Mouse (Mus musculus) gastrocnemius, adult 18-20 months (tissue): Measurements from ENCODE around the gene Tbc1d10b. TPM values are rescaled to one million over a fixed set of nuclear protein-coding genes. Genes with fewer than 3 reads are reported as not detected.
"Not testable (repeated sequence)": the region's sequence is repeated elsewhere in the genome, so short reads cannot be mapped to it uniquely, and the experiment has no call there.

Experiments used
- DNase-seq: peaks from one replicate; pipeline ENCODE4 v3.0.0; 2021; ENCODE audit warnings: low spot score
- long read RNA-seq, 2 experiments: library from polyadenylated mRNA; stranded (forward); transcript quantifications; one replicate each; pipeline ENCODE4 v2.0.0; 2021
- total RNA-seq, 2 experiments: library from RNA; stranded (reverse); gene quantifications; 2 replicates each; pipeline ENCODE4 v1.2.3; 2021

Gene Tbc1d10b
- 10 to 100 TPM; 26.4 to 29.5 TPM for total RNA-seq
- long read RNA-seq, experiment 1, transcript Tbc1d10b-201 (9 exons, 3,614 nt) = major isoform, 54 of 68 reads
- long read RNA-seq, experiment 1, partial matches to known transcripts = 0 of 68 reads
- long read RNA-seq, experiment 1, other reads (novel, unspliced or antisense) = 13 of 68 reads
- long read RNA-seq, experiment 2, transcript Tbc1d10b-201 (9 exons, 3,614 nt) = major isoform, 48 of 60 reads
- long read RNA-seq, experiment 2, partial matches to known transcripts = 2 of 60 reads
- long read RNA-seq, experiment 2, other reads (novel, unspliced or antisense) = 10 of 60 reads

- DNase-seq = no peak
Measured at GRCm38 (mm10) chr7:127208295-127208552, at the start of gene Tbc1d10b. Gene Tbc1d10b, minus strand, starts transcription at chr7:127208468.

DNA sequence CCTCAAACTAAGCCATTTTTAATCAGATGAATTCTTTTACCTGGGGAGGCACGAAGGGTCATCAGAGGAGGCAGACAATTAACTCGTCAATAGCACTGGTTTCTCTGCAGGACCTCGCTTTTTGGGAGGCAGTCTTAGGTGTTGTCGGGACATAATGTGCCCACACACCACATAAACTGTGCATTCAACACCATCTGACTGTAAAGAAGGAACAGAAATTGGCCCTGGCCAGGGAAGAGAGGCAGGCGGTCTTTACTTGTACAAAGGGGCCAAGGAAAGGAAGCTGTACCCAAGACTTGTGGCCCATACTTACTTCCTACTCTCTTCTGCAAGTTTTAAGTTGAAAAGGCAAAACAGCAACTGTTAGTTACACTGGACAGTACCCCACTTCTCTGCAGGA lies 48.2 kb upstream of the Tbc1d10b start:
- DNase-seq = no peak

DNA sequence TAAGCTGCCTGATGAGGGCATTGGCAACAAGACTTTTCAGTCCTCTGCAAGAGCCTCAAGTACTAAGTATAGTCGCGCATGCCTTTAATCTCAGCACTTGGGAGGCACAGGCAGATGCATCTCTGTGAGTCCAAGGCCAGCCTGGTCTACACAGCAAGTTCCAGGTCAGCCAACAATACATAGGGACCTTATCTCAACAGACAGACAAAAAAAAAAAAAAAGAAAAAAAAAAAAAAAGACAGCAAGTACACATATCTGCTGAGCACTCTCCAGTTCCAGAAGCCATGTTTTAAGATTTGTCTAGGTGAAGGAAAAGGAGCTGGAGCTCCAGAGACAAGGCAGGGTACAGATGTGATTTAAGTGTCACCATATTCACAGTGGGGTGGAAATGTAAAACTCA lies 47.7 kb upstream of the Tbc1d10b start:
- DNase-seq = no peak

DNA sequence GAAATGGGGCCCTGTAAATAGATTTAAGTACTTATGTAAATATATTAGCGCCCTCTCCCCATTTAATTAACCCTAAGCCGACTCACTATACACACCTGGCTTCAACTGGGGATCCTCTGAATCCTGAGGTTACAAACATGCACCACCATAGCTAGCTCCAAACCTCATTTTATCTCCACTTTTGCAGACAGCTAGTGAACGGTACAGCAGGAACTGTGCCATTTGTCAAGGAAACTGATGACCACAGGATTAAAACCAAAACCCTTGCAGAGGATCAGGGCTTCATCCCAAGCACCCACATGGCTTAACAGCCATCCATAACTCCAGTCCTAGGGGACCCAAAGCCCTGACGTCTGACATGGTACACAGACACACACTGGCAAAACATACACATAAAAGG lies 46.7 kb upstream of the Tbc1d10b start:
- DNase-seq = no peak

DNA sequence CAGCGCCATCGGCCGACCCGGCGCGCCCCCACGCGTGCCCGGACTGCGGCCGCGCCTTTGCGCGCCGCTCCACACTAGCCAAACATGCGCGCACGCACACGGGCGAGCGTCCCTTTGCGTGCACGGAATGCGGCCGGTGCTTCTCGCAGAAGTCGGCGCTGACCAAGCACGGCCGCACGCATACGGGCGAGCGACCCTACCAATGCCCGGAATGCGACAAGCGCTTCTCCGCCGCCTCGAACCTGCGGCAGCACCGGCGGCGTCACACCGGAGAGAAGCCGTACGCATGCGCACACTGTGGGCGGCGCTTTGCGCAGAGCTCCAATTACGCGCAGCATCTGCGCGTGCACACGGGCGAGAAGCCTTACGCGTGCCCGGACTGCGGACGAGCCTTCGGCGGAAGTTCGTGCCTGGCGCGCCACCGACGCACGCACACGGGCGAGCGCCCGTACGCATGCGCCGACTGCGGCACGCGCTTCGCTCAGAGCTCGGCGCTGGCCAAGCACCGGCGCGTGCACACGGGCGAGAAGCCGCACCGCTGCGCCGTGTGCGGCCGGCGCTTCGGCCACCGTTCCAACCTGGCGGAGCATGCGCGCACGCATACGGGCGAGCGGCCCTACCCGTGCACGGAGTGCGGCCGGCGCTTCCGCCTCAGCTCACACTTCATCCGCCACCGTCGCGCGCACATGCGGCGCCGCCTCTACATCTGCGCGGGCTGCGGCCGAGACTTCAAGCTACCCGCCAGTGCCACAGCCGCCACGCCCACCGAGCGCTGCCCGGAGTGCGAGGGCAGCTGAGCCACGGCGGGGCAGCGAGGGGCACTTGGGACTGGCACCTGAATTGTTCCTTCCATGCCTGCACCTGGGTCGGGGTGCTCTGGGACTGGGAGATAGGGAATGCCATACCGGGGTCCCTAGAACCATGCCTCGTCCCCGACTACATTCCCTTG lies 45.8 kb upstream of the Tbc1d10b start:
- peak; percentile 95 for DNase-seq

DNA sequence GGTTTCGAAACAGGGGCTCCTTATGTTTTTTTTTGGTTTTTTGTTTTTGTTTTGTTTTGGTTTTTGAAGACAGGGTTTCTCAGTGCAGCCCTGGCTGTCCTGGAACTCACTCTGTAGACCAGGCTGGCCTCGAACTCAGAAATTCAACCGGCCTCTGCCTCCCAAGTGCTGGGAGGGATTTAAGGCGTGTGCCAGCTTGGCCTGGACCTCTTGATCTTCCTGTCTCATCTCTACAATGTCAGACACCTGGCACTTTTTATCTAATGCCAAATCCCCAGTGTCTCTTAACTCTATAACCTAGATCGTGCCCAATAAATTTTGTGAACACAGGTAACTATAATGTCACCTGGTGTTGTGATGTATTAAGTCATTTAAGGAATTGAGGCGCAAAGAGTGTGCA lies 45.1 kb upstream of the Tbc1d10b start:
- DNase-seq = no peak

DNA sequence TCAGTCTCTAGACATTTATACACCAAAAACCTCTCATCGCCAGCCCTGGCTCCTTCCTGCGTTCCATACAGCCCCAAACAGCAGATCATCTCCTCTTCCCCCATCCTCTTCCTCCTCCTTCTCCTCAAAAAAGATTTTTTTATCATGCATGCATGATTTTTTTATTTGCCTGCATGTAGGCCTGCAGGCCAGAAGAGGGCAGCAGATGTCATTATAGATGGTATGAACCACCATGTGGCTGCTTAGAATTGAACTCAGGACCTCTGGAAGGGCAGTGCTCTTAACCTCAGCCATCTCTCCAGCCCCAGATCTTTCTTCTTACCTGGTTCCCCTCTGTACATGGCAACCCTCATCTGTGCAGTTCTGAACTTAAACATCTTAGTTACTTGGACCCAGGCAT lies 44.1 kb upstream of the Tbc1d10b start:
- no peak for DNase-seq

DNA sequence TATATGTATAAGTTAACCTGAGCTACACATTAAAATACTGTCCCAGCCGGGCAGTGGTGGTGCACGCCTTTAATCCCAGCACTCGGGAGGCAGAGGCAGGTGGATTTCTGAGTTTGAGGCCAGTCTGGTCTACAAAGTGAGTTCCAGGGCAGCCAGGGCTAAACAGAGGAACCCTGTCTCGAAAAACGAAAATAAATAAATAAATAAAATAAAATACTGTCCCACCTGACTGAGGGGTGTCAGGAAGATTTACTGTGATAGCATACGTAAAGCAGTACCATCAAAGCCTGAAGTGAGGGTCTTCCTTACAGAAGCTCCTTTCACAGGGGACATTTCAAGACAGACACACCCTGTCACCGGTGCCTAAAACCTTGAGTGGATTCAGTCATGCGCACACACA lies 42.2 kb upstream of the Tbc1d10b start:
- not testable (repeated sequence) for DNase-seq

GRCm38 (mm10) chr7:127244658-127245510 lies 36.6 kb upstream of the Tbc1d10b start:
- DNase-seq = no peak

GRCm38 (mm10) chr7:127243870-127244657 lies 35.8 kb upstream of the Tbc1d10b start, which contains the start of gene Zfp771:
Gene Zfp771, plus strand, starts transcription at chr7:127244274.
- DNase-seq = peak; percentile 94

- DNase-seq = no peak
Measured at GRCm38 (mm10) chr7:127243361-127243867, 35.1 kb upstream of the Tbc1d10b start.

DNA sequence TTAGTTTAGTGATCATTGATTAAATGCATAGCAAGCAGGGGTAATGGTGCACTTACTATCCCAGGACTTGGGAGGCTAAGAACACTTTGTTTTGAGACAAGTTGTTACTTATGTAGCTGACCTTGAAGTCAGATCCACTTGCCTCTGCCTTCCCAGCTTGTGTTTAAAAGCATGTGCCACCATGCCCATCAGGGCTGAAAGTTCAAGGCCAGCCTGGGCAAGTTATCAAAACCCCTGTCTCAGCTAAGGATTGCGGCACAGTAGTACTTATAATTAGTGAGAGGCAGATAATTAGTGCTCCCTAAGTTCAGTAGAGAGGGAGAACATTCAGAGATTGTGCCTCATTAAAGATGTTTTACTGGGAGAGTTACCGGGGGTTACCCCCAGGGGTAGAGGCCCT lies 26.5 kb upstream of the Tbc1d10b start:
- no peak for DNase-seq

GRCm38 (mm10) chr7:127233765-127234164 lies 25.5 kb upstream of the Tbc1d10b start:
- DNase-seq = no peak

GRCm38 (mm10) chr7:127233368-127233749 lies 25.1 kb upstream of the Tbc1d10b start:
- no peak for DNase-seq

DNA sequence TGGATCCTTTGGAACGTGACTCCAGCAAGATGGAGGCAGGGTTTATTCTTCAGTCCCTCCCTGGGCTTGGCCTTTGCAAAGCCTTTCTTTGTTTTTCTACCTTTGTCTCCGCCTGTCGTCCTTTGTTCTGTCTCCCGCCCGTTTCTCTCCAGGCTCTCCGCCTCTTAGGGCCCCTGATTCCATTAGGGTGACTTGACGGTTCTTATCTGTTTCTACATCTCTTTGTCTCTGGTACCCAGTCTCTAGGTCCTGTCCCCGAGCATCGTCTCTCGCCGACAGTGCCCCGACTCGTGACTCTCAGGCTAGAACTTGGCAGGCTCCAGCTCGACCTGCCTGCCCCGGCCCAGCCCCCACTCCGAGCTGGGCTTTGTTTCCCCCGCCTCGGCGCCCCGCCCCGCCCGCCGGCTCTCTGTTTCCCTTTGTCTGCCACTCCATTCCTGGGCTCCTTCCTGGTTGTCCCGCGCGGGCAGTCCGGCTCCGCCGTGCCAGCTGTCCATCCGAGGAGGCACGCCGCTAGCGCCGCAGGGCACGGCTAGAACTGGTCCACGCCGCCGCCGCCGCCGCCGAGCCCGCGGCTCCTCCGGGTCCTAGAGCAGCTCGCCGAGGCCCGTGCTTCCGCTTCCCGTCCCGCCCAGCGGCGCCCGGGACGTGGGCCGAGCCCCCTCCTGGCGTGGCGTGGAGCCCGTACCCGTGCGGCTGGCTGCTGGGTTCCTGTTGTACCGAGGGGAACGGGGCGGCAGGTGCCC lies 24.5 kb upstream of the Tbc1d10b start, which contains the start of the genes Zfp553 and Sept1:
Zfp553 (plus strand) TSS at position 440 of the 746 bp plus-strand sequence.
Sept1 (minus strand) TSS at position 509 of the 746 bp plus-strand sequence.
- peak; percentile 71 for DNase-seq

GRCm38 (mm10) chr7:127231826-127232621 lies 23.8 kb upstream of the Tbc1d10b start:
- DNase-seq = no peak

GRCm38 (mm10) chr7:127231376-127231775 lies 23.1 kb upstream of the Tbc1d10b start:
- DNase-seq = no peak

- DNase-seq = peak; percentile 81
Measured at GRCm38 (mm10) chr7:127228615-127229303, 20.5 kb upstream of the Tbc1d10b start.
